Mouse (Mus musculus): ENCODE results near the gene Adam33.
"Not testable (repeated sequence)": the region's sequence is repeated elsewhere in the genome, so short reads cannot be mapped to it uniquely, and the experiment has no call there.

Gene Adam33

DNA sequence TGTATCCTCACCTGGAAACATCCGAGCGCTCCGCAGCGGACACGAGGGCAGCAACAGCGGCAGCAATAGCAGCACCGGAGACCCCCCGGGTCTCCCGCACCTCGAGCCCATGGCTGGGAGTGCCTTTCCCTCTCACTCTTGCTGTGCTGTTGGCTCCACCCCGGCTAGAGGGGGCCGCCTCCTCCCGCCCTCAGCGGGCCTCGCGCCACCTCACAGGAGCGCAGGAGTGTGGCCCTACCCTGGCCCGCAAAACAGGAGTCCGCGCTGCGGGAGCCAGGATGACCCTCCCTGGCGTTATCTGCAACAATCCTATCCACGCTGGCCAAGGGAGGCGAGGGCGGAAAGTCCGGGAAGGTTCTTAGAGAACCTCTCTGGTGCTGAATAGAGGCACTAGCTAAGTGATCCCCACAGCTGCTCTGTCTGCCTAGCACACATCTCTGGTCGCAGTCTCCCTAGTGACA is at the start of gene Adam33:
TSS of gene Adam33 (minus strand) at position 411 of the 461 bp plus-strand sequence.
- DNase-seq (ENCODE audit: low spot score): no peak

DNA sequence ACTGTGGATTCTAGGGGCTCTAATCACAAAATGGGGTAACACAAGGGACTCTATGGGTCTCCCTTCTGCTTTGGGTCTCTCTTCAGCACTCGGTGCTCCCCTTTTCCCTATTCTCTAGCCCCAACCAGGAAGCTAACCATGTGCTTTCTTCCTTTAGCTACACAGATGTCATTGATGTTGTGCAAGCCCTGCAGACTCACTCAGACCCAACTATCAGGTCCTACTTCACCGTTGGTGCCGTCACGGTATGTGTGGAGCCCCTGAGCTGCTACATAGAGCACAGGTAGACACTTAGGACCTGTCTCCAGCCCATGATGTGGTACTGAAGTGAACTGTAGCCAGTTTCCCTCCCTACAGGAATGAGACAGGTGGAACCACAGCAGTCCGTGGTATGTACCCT is 42.4 kb upstream of the Adam33 start:
- no peak for DNase-seq (ENCODE audit: low spot score)

DNA sequence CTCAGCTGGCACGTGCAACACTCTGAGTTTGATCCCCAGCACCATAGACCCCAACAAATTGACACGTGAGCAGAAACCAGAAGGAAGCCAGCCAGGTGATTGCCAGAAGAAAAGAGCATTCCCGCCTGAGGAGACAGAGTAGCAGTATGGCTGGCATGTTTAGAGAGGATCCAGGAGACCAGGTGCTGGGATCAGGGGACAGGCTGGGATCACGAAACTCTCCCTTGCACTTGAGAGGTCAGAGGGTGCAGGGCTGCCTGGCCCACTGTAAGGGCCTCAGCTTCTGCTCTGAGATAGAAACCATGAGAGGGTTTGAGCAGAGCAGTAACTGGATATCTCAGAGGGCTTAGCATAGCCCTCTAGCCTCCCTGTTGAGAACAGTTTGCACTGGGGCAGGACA is 41.4 kb upstream of the Adam33 start:
- not testable (repeated sequence) for DNase-seq (ENCODE audit: low spot score)

DNA sequence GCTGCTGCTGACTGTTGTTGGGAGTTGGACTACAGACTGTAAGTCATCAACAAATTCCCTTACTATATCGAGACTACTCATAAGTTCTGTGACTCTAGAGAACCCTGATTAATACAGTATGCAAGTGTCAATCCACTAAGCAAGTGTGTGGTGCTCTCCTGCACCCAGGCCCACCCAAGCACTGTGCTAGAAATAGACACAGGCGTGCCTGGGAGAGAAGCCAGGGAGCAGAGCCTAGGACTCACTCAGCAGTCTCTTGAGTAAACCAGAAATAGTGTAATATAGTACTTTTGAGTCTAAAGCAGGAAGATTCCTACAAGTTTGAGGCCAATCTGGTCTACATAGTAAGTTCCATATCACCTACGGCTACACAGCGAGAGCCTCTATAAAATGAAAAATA is 40.4 kb upstream of the Adam33 start:
- no peak for DNase-seq (ENCODE audit: low spot score)

DNA sequence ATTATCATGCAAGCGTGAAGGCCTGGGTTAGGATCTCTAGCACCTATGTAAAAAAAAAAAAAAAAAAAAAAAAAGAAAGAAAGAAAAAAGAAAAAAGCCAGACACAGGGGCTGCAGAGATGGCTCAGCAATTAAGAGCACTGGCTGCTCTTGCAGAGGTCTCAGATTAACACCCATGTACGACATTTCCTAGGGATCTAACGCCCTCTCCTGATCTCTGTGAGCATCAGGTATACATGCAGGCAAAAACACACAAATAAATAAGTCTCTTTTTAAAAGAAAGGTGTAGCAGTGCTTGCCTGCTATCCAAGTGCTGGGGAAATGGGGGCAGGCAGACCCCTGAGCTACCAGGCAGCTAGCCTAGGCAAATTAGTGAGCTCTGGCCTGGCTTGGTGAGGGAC is 37.9 kb upstream of the Adam33 start:
- no peak for DNase-seq (ENCODE audit: low spot score)

DNA sequence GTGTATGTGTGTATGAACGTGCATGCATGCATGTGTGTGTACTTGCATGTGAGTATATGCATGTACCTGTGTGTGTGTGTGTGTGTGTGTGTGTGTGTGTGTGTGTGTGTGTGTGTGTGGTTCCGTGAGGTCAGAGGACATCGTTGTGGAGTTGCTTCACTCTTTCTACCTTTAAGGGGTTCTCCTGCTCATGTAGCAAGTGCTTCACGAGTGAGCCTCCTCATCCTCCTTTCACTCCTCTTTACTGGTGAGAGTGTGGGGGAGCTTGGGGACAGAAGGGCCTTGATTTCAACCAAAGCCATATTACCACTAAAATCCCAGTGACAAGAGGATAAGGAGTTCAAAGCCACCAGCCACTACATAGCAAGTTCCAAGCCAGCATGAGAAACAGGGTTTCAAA is 33.5 kb upstream of the Adam33 start:
- no peak for DNase-seq (ENCODE audit: low spot score)

DNA sequence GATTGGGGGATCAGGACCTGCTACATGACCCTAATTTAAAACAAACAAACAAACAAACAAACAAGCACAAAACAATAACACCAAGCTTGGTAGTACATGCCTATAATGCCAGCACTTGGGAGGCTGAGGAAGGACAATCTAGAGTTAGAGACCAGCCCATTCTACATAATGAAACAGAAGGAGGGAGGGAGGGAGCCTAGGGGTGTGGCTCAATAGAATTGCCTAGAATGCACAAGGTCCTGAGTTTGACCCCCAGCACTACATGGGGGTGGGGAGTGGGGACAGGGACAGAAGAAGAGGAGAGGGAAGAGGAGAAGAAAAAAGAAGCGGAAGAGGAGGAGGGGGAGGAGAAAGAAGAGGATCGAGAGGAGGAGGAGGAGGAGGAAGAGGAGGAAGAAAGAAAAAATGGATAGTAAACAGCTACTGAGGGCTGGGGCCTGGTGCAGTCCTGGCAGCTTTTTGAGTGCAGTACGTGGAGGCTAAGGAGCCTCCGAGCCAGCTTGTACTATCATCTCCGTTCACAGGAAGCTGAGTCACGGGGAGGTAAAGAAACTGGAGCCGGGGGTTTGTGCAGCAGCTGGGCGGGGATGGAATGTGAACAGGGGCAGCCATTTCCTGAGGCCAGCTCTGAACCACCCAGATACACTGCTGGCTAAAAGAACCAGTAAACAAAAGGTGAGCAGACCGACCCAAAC is 32.6 kb upstream of the Adam33 start:
- peak; percentile 50 for DNase-seq (ENCODE audit: low spot score)

DNA sequence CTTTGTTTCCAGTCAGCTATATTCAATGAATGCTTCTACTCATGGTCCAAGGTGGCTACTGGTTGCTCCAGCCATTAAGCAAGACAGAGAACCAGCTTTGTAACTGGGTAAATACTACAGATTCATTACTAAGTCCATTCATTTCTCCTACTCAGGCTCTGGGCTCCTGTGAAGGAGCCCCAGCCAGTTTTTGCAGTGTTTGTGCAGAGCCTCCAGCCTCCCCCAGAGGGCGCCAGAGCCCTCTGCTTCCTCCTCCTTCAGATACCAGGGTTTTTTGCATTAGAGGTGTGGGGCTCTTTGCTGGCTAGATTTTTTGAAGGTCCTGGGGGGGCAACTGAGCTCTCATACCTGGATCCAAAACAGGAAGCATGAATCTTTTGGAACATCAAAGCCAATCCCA is 31.2 kb upstream of the Adam33 start:
- DNase-seq (ENCODE audit: low spot score): peak; percentile 90

DNA sequence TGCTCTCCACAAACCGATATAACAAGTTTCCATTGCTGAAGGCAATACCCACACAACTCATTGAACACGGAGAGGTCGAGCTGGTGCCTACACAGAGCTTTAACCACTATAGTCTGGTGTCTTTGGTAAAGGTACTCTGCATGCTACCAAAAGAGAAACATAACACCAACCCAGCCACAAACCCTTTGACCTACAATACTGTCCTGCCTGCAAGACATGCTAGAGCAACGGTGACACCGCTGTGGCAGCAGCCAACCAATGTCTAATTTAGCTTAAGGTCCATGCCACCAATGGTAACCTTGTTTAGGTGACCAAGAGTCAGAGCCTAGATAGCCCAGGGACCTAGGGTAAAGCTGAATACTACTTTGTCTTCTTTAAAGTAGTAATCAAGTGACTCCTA is 30.0 kb upstream of the Adam33 start:
- peak; percentile 28 for DNase-seq (ENCODE audit: low spot score)

DNA sequence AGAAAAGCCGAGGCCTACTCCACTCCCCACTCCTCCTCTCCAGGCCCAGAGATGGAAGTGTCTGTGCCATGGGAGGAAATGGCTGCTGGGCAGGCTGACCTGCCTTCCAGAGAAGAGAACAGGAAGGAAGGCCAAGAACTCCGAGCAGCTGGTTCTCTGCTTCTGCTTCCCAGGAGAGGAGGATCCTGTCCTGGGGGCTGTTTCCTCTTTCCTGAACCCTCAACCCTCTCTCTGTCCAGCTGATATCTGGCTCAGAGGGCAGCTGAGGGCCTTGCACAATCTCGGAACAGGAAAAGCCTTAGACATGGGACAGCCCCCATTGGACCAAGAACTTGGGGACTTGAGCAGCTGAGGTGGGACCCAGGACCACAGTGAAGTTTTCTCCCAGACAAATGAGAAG is 27.2 kb upstream of the Adam33 start:
- peak; percentile 35 for DNase-seq (ENCODE audit: low spot score)

DNA sequence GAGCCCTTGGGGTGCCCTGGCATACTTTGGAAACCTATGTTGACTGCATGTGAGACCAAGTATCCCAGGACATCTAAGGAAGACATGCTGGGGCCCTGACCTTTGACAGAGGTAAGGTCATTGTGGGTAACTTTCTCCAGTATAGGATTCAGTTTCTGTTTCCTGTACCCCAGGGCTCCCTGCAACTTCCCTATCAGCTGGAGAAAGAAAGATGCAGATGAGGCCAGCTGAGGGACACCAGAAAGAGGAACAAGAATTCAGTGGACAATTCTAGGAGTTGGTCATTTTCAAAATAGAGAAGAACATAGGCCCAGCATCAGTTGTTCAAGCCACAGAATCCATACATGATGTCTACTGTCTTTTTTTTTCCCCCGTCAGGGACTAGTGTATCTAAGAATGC is 26.0 kb upstream of the Adam33 start:
- no peak for DNase-seq (ENCODE audit: low spot score)

DNA sequence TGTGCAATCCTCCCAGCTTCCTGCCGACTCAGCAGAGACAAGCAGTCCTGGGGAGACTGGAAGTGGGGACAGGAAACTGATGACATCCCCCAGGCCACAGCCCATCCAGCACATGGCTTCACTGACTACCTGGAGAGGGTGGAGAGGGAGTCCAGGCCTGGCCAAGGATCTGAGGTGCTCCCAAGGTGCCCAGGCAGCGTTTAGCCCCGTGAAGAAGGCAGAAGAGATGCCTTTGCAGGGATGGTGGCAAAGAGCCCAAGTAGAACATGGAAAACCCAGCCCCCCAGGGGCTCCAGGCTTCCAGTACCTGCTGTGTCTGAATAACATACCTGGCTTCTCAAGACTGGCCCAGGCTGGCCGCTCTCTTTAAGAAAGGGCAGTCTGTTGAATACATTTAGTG is 25.0 kb upstream of the Adam33 start:
- DNase-seq (ENCODE audit: low spot score): no peak

DNA sequence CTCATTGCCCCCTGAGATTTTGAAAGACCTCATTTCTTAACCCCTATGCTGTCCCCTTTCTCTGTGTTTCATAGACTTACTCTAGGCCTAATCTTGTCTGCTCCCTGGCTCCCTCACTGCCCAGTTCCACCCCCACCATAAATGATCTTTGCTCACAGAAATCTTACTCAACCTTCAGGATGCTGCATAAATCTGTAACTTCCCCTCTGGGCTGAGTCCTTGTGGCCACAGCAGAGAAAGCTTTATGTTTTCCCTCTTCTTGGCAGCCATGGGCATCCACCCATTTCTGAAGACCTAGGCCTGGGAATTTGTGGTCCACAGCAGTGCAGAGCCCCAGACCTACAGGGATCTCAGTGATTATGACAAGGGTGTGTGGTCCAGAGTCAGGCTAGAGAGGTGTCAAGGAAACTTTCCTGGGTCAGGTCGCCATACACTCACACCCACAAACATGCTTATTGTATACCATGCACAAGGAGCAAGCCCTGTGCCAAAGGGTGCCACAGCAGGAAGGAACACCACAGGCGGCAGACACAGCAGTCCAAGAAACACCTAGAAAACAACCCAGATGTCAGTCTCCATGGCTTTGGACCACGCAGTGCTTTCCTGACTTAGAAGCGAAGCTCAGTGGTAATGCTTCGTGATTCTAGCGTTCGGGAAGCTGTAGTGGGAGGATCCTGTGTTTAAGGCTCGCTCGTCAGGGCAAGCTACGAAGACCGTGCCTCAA is 23.2 kb upstream of the Adam33 start, which contains the start of gene Siglec1:
TSS of gene Siglec1 (minus strand) at position 99 of the 724 bp plus-strand sequence.
- peak; percentile 76 for DNase-seq (ENCODE audit: low spot score)

DNA sequence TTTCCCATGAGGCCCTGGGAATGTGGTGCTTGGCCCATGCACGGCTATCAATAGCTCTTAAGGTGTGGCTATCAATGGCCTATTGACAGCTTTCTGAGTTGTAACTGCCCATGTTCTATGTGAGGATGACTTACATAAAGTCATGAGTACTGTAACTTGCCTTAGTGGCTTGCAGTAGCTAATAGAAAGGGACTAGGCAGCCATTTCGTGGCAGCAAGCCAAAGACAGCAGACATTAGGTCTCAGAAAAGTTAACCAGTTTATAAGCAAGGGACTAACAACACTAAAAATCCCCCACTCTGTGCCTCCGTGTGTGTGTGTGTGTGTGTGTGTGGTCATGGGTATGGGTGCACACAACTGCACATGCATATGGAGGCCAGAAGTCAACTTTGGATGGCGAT is 20.6 kb upstream of the Adam33 start:
- DNase-seq (ENCODE audit: low spot score): peak; percentile 49

DNA sequence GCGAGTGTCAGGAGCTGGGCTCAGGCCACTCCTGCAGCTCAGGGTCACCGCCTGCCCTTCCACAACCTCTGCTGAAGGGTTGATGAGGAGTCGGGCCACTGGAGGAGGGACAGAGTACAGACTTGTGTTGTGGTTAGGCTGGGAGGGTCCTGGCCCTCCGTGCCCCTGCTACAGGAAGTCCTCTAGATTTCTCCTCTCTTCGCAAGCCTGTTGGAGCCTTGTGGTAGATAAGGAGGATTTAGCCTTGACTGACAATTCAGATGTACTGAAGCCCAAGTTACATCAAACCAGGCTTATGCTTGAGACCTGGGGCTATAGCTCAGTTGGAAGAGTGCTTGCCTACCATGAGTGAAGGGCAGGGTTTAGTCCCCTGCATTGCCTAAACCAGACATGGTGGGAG is 16.9 kb upstream of the Adam33 start:
- DNase-seq (ENCODE audit: low spot score): no peak

DNA sequence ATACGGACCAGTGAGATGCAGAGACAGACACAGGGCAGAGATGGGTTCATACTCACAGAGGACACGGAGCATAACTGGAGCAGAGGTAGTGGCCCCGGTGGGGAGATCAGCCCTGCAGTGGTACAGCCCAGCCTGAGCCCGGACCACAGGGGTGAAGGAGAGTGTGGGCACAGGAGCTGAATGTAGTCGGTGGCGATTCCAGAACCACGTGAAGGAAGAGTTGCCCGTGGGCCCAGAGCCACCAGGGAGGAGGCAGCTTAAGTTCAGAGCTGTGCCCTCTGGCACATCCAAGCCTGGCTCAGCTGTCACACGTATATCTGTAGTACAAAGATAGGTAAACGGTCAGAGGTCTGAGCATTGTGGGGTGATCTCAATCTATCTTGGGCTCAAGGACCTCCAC is 8.9 kb upstream of the Adam33 start:
- no peak for DNase-seq (ENCODE audit: low spot score)

DNA sequence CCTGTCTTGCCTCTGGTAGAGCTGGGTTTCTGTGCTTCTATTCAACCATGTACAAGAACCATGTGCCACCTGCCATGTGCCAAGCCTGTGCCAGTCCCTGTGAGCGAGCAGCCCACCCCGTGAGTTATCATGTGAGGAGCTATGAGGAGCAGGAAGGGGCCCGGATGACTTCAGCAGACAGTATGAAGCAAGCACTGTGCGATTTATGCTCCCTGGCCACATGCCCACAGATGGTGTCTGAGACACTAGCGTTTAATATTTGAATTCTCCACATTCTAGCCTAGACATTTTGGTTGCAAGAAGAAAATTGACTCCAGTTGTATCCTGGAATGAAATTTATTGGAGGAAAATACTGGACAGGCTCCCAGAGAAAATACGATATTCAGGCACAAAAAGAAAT is 3.9 kb upstream of the Adam33 start:
- peak; percentile 57 for DNase-seq (ENCODE audit: low spot score)

DNA sequence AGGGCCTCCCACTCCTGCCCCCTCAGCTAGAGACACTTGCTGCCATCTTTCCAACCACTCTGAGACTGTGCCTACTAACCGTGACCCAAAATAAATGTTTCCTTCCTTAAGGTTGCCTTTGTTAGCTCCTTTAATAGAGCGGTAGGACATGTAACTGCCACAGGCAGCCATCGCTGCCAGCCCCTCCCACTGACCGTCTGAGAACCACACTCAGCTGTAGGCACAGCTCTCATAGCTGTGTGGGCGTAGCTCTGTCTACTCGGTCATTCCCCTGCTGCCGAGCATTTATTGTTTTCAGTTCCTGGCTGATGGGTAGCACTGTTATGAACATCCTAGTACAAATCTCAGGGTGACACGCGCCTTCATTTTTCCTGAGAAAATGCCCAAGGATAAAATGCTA is 2.7 kb upstream of the Adam33 start:
- no peak for DNase-seq (ENCODE audit: low spot score)

DNA sequence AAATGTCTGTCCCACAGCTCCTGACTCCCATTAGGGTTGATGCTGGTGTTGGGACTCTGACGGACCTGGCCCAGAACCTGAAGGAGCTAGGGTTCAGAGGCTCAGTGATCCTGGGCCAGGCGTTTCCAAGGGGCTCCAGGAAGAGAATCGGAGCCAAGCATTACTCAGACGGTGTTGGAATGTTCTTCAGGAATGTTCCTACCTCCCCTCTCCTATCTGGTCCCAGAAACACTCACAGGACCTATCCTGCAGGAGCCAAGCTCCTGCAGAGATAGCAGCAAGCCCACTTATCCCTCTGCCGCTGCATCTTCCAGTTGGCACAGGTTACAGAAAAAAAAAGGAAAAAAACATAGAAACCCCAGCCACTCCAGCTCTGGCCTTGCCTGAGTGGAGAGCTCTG is 2.0 kb downstream of the Adam33 start:
- no peak for DNase-seq (ENCODE audit: low spot score)

DNA sequence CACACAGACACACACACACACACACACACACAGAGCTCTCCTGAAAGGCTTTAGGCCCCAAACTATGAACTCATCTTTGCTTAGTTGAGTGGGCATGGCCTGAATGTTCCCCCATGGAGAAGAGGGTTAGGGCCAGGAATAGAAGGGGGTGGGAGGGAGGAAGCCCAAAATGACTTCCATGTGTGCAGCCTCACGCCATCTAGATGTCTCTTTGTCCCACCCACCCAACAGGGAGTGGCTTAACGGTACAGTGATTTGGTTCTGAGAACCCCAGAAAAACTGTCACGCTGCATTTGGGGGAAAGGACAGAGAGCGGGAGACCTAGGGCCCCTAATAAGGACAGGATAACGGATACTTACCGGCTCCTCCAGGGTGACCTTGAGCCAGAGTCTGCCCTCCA is 2.8 kb downstream of the Adam33 start:
- peak; percentile 26 for DNase-seq (ENCODE audit: low spot score)

DNA sequence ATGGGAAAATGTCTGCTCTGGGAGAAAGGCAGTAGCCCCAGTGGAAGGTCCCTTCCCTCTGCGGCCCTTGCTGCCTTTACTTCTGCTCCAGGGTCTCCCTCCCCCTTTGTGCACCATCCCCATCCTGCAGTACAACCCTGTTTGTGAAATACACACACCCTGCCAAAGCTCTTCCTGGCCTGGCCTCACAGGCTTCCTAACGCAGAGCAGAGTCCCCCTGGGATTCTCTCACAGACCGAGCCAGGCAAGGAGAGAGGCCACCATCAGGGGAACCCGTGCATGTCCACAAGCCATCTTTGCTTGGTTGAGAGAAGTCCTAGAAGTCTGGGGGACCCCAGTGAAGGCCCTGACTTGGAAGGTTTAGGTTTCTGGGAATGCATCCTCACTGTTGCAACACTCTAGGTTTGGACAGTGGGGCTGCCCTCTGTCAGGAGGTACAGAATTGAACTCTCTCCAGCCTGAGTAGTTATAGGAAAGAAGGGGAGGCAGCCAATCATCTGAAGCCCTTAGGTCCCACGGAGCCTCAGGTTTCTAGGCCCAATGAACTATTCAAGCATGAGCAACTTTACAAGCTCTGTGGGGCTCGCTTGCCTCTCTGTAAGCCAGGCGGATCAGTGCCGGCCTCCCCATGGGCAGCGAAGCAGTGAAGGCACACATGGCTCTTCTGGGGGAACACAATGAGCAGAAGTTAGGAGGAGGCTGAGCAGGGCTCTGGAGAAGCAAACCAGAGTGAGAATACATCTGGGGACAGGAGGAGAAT is 3.7 kb downstream of the Adam33 start:
- DNase-seq (ENCODE audit: low spot score): peak; percentile 92

DNA sequence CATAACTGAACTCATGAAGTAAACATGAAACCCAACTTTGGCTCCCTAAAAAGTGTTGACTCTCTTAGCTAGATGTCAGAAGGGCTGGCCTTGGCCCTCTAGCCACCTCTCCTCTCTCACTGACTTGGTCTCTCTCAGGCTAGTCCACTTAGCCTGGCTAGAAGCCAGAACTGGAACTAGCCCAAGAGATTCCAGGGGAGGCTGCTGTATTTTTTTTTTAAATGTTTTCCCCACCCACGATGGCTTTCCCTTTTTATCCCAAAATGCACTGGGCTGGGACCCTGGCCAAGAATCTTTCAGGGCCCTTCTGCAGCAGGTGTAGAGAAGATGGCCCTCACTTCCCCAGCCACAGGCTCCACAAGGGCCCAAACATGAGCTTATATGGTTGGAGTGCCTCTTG is 4.2 kb downstream of the Adam33 start:
- peak; percentile 97 for DNase-seq (ENCODE audit: low spot score)

DNA sequence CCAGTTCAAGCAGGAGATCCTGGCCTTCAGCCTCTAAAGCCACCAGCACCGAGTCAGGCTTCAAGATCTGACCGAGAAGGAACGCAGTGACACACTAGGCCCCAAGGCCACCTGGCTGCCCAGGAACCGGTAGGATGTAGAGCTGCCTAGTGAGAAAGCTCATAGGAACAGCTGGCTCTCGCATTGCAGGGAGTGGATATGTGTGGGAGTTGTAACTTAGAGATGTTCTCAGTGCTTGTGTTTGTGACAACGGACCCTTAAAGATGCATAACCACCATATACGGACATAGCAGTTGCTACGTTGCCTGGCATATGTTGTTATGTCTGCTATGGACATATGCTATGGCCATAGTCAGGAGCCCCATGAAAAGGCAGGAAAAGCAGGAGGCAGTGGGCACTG is 4.9 kb downstream of the Adam33 start:
- no peak for DNase-seq (ENCODE audit: low spot score)
